Mouse (Mus musculus): ENCODE measurements around the gene Selenos.

DNA sequence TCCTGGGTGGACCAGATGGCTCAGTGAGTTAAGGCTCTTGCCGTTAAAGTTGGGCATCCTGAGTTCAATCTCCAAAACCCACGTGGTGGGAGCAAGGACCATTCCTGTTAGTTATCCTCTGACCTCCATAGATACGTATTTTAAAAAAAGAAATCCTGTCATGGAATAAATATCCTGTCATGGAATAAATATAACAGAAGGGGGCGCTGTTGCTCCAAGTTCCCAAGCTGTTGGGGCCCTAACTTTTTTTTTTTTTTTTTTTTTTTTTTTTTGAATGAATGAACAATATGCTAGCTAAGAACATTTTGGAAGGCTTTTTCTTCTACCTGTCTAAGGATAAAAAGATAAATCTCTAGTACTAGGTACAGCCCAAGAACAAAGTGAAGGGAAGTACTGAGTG is 22.4 kb downstream of the Selenos start:
- TF ChIP-seq POLR2A (IDR thresholded peaks at IDR 0.05; ENCODE audit: insufficient read depth, low read depth, low read length): no peak
- TF ChIP-seq CTCF (IDR thresholded peaks at IDR 0.05; ENCODE audit: insufficient read depth, low read depth, low read length): no peak

All from olfactory bulb, adult 2 months (tissue).